Mouse (Mus musculus) liver, embryonic 14.5 days (tissue): ENCODE measurements around the gene Gmcl1.

ENCODE experiments used
- CTCF ChIP-seq: IDR thresholded peaks from 2 replicates; pipeline ENCODE4 v1.5.1; 2016; ENCODE audit warnings: antibody characterized with exemption, low read depth, control low read depth
- EP300 ChIP-seq: IDR thresholded peaks from 2 replicates; pipeline ENCODE4 v1.6.1; 2016; ENCODE audit warnings: antibody characterized with exemption, low read depth

- TF ChIP-seq EP300 (no peak), CTCF (no peak)
Observed at GRCm38 (mm10) chr6:86781361-86781957, 48.3 kb upstream of the Gmcl1 start.
